Mouse (Mus musculus): ENCODE data around the gene Fkbpl.
A peak's percentile ranks its signal among the peaks of the same experiment; 100 is the strongest.

Fkbpl gene

GRCm38 (mm10) chr17:34644608-34645007 lies at the start of gene Fkbpl:
Fkbpl (plus strand) TSS chr17:34644764.
- DNase-seq (ENCODE audit: low spot score) = peak; percentile 94

GRCm38 (mm10) chr17:34596098-34596497 lies 48.5 kb upstream of the Fkbpl start:
- no peak for DNase-seq (ENCODE audit: low spot score)

GRCm38 (mm10) chr17:34597566-34598095 lies 46.9 kb upstream of the Fkbpl start, which contains the start of gene Ager:
Ager (plus strand) TSS chr17:34597862.
- DNase-seq (ENCODE audit: low spot score) = no peak

DNA sequence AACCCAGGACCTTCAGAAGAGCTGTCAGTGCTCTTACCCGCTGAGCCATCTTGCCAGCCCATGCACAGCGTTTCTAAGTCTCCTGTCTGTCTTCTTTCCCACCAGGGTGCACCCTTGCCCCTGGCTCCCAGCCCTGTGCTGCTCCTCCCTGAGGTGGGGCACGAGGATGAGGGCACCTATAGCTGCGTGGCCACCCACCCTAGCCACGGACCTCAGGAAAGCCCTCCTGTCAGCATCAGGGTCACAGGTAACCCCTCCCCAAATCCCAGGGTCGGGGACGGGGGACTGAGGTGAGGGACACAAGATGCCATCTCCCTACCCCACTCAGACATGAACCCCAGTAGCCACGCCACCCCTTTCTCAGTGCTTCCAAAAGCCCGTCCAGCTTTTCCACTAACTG lies 44.7 kb upstream of the Fkbpl start:
- DNase-seq (ENCODE audit: low spot score) = no peak

- no peak for DNase-seq (ENCODE audit: low spot score)
Measured at GRCm38 (mm10) chr17:34601796-34602195, 42.8 kb upstream of the Fkbpl start.

GRCm38 (mm10) chr17:34603375-34604060 lies 41.0 kb upstream of the Fkbpl start, which contains the start of gene Rnf5:
Rnf5 (minus strand) TSS chr17:34603690.
- DNase-seq (ENCODE audit: low spot score) = peak; percentile 98

DNA sequence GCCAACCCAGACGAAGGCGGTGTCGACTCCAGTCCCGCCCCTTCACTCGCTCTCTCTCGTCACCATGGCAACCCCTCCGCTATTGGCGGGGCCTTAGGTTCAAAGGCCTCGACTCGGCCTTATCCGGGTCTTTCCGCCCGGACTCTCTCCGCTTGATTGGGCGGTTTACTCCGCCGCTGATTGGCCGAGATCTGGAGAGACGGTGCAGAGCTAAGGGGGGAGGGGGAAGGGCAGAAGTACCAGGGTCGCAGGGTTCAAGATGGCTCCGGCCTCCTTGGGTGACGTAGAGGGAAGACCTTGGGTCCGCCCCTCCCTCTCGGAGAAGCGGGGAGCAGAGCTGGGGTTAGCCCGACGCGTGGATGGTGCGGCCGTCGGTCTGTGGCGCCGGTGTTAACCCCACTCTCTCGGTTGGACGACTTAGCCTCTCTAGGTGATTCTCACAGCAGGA lies 40.5 kb upstream of the Fkbpl start, which contains the start of gene Agpat1:
Gene Agpat1, plus strand, starts transcription at position 202 of the 448 bp plus-strand sequence.
- peak; percentile 98 for DNase-seq (ENCODE audit: low spot score)

DNA sequence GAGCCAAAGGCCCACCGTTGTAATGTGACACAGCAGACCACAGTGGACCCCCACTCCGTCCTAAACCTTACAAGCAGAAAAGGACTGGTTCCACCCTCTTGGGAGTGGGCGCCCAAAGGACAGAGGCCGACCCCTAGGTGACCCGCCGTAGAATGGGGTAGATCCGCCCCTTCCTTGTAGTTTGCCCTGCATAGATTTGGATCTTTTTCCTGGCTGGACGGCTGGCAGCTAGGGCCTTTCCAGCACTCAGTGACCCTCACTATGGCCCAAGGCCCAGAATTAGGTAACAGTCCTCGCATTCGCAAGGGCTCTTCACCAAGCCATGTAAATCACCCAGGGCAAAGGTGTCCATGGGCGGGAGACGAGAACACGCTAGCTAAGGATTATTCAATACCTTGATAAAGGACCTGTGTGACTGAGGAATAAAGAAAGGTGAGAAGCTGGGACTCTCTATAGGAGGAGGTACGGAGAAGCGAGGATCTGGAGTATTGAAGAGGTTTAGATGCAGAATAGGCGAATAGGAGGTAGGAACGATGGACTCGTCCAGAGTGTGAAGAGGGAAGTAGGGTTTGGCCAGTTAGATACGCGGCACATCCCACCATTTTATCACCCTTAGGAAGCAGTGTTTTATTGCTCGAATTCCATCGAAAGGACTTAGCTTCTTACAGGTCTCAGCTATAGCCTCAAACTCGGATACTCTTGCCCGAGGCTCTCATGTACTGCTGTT lies 39.9 kb upstream of the Fkbpl start:
- DNase-seq (ENCODE audit: low spot score) = peak; percentile 64

DNA sequence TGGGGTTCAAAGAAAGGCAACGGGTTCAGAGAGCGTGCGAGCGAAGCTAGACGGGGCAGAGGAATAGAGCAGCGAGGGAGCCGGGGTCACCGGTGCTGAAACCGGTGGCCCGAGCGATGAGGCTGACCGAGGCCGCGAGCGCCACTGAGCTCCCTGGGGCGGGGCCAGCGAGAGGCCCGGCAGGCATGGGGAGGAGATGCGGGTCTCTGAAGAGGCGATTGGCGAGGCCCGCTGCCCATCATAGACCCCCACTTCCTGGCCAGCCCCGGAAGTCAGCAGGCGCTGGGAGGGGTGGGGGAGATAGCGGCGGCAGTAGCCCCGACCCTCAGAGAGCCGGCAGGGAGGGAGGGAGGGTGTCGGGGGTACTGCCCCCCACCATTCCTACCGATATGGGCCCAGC lies 39.0 kb upstream of the Fkbpl start:
- DNase-seq (ENCODE audit: low spot score) = peak; percentile 98

GRCm38 (mm10) chr17:34606186-34607039 lies 38.2 kb upstream of the Fkbpl start:
- DNase-seq (ENCODE audit: low spot score) = peak; percentile 64

- peak; percentile 74 for DNase-seq (ENCODE audit: low spot score)
Measured at GRCm38 (mm10) chr17:34607997-34608396, 36.6 kb upstream of the Fkbpl start.

DNA sequence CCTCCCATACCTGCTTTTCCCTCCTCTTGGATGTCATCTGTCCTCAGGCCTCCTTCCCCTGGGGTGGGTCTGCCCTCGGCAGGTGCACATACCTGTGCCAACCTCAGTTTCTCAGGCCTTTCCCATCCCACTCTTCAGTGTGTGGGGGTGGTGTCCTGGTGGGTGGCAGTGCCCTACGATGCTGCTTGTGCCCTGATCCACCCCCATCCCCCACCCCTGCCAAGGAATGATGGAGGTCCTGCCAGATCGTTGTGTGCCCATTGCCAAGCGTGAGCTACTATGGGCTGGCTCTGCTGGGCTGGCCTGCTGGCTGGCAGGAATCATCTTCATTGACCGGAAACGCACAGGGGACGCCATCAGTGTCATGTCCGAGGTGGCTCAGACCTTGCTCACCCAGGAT lies 33.5 kb upstream of the Fkbpl start:
- no peak for DNase-seq (ENCODE audit: low spot score)

DNA sequence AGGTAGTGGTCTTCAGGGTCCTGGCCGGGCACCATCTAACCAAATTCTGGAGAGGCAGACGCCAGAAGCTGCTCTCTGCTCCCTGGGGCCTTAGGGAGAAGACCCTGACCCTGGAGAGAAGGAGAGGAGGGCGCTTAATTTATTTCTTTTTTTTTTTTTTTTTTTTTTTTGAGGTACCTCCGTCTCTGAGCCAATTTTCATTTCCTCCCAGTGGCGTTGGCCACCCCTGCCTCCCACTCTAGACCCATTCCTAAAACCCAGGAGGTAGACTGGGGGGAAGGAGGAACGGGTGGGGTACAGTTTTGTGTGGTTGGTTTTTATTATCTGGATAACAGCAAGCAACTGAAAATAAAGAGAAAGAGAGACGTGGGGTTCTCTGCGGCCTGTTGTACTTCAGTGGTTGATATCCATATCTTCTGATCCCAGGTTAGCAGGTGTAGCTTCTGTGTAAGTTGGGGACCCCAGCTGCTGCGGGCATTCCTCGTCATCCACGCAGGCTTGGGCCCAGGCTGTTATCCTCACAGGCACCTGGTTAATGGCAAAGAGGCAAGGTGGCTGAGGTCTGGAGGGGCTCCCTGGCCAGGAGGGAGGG lies 31.4 kb upstream of the Fkbpl start:
- DNase-seq (ENCODE audit: low spot score) = no peak

- no peak for DNase-seq (ENCODE audit: low spot score)
Measured at GRCm38 (mm10) chr17:34613830-34614229, 30.7 kb upstream of the Fkbpl start.

DNA sequence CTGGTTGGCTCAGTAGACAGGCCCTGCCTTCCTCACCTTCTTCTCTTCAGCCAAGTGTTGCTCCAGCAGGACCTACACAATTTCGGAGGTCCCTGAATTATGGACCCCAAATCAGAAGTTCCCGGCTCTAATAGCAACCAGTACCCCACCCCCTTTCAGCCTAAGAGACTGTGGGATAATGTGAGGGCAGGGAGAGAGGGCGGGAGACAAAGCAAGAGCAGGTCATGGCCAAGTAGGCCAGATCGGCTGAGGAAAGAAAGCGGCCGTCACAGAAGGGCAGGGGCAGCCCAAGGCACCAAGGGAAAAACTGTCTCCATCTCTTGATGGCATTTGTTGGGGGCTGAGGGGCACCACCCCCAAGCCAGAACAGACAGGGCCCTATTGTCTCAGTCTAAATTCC lies 28.7 kb upstream of the Fkbpl start, which contains the start of gene Egfl8:
Gene Egfl8, minus strand, starts transcription at position 101 of the 400 bp plus-strand sequence.
- DNase-seq (ENCODE audit: low spot score) = no peak

DNA sequence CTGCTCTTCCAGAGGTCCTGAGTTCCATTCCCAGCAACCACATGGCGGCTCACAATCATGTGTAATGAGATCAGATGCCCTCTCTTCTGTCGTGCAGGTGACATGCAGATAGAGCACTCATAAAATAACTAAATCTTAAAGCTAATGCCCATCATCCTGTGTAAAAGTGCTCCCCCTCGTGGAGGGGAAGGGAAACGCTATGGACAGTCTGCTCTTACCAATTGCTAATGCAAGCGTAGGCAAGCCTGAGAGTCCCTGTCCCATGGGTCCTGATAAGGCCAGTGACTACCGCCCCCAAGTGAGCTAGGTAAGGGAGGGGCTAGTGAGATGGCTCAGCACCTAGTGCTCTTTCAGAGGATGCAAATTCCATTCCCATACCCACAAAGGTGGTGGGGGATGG lies 25.6 kb upstream of the Fkbpl start:
- DNase-seq (ENCODE audit: low spot score) = no peak

DNA sequence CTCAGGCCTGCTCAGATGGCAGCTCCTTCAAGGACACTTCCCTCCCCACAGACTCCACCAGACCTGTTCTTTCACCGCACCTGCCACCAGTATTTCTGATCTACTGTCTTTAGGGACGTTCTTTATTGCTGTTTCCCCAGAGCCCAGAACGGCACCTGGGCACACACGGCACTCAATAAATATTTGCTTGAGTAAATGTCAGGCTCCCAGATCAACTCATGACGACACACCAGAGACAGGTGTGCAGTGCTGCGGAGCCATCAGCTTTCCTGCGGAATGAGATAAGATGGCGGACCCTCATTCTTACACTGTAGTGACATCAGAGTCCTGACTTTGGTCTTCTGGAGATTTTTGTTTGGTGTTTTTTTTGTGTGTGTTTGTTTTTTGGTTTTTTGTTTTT lies 23.6 kb upstream of the Fkbpl start:
- no peak for DNase-seq (ENCODE audit: low spot score)

DNA sequence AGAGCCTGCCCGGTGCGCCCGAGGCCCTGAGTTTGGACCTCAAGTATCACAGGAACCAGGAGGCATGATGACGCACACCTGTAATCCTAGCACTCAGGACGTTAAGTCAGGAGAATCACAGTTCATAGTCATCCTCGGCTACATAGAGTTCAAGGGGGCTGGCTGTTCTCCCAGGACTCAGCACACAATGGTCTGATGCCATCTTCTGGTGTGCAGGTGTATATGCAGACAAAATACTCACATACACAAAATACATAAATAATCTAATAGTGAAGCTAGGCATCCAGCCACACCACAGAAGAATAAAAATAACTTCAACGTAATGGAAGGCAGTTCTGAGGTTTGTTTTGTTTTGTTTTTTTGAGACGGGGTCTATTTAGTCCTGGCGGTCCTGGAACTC lies 21.4 kb upstream of the Fkbpl start:
- DNase-seq (ENCODE audit: low spot score) = no peak

GRCm38 (mm10) chr17:34624981-34625380 lies 19.6 kb upstream of the Fkbpl start:
- DNase-seq (ENCODE audit: low spot score) = no peak

DNA sequence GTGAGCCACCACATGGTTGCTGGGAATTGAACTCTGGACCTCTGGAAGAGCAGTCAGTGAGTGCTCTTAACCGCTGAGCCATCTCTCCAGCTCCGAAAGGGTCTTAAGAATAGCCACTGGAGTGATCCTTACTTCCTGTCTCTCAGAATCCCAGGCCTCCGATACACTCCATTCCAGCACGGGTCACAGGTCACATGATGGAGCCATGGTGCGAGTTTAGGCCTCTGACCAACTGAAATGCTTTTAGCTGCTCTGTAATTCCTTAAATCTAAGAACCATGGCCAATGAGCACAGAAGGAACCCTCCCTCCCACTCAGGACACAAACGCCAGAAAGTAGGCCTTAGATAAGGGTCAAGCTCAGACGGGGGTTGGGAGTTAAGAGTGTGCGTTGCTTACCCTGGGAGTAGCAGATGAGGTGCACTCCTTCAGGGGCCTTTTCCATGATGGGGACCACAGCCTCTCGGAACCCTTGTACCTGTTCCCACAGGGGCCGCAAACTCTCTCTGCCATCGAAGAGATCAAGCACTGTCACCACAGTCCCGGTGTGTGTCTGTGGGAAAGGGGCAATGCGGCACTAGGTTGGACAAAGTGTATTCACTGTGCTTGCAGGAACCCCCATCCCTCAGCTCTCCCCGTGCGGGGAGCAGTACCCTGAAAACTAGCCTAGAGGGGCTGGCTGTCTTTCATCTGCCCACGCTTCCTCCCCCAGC lies 18.3 kb upstream of the Fkbpl start:
- peak; percentile 46 for DNase-seq (ENCODE audit: low spot score)

DNA sequence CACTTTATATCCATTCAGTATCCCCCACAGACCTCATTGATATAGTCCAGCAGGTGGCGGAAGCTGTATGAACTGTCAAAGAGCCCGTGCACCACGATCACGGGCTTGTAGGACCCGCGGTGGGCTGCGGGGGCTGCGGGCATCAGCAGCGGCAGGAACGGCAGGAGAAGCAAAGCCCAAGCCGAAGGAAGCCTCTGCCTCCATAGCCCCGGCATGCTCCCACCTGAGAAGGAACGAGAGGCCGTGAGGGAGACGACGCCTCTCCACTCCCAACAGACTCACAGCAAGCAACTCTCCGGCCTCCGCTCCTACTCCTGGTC lies 17.8 kb upstream of the Fkbpl start:
- peak; percentile 55 for DNase-seq (ENCODE audit: low spot score)
